Mouse (Mus musculus) retina, postnatal 7 days (tissue): ENCODE data around the gene Ube2j1.

ENCODE experiments used
- DNase-seq: peaks from one replicate; pipeline ENCODE4 v3.0.0-alpha.2; 2012; ENCODE audit warnings: low read depth, low spot score

Gene Ube2j1

DNA sequence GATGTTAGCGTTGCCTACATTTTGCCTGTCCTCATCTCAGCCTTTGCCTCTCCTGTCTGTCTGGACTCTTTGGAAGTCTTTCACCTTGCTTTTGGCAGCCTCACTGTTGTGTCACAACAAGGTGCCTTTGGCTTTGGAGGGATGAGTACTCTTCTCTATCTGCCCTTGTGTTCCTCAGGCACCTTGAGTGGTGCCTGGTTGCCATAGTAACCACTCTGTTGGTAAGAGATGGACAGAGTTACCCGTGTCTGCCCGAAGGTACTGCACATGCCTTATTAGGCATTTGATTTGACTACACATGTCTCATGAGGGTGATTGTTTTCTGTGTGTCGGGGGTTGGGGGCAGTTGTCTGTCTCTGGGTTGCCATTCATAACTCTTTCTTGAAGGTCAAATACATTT, 18.7 kb upstream of the Ube2j1 start:
- no peak for DNase-seq

DNA sequence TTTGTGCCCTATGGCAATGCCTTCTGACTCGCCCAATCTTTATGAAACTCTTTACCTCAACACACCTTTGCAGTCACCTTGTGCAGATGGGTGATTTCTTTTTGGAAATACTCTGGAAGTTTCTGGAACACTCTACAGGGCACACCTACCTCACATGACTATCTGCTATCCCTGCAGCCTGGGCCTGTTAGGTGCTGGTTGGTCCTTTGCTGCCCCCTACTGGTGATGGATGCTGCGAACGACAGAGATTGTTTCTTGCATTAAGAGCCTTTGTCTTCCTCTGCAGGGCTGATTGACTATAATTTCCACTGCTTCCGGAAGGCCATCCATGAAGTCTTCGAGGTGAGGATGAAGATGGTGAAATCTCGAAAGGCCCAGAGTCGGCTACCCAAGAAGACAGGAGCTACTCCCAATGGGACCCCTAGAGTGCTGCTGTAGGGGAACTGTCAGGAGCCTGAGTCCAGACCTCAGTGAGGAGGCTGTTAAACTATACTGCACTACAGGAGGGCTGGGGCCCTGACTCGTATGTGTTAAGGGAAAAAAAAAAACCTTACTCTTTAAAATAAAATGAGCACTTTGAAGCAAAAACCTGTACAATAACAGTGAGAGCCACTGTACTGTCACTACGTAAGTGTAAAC, 12.7 kb upstream of the Ube2j1 start:
- DNase-seq = peak; percentile 77

DNA sequence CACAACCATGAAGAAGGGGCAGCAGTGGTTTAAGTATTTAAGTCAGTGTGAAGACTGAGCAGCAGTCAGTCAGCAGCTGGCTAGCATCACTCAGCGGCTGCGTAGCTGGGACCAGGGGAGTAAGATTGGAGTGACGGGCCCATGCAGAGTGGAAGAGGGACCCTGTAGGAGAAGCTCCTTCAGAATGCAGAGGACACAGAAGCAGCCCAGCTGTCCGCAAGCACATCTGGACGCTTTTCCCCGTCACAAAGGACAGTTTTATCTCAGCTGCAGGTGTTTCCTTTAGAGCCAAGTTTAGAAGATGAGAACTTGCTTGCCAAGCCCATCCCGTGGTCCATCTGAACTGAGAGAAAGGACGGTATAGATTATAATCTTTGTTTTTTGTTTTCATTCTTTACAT, 6.8 kb upstream of the Ube2j1 start:
- DNase-seq = no peak

DNA sequence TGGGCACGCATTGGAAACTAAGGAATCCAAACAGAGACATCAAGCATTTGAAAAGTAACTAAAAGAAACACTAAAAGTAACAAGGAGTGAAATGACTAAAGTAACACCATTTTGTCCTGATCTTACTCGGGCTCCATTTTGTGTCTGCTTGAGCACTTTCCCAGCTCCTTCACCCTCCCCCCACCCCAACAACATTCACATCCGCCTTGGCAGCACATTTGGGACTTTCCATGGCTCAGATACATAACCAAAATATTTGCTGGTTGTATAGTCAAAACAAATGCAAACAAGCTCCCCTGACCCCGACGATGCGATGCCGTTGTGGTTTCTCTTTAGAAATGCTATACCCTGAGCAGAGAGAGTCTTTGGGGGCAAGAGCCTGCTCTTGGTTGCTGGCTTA, 2.1 kb upstream of the Ube2j1 start:
- no peak for DNase-seq

DNA sequence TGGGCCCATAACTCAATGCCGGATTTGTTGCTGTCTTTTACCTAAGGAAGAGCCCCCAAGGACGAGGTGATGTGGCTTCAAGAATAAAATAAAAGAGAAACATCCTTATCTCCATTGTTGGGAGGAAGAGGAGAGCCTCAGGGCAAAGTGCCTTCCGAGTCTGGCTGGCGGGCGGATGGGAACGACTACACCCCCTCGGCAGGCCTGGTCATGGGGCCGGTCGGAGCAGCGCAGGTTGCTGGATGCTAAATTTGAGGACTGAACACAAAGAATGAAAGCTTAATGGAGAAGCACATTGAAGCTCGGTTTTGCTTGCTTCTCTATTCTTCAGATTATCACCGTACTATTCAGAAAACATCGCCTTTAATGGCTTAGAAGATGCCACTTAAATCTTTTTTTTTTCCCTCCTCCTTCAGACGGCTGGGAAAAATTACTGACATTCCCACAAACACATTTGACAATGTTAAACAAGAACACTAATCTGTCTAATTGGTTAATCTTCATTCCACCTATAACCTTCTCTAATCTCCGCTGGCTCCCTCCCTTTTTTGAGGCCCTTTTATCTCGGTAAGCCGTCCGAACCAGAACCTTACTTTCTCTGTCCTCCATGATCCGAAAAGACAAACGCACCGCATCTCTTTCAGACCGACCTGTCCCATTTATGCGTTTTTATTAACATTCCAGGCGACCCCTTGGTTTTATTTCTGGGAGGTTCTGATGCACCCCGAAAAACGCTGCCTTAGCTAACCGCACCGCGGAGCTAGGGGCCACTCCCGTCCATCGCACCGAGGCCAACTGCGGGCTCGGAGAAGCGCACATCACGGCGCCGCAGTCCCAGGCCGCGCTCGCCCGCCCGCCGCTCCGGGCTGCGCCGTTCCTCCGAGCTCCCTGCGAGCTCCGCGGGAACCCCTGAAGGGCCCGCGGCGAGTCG, 687 bp upstream of the Ube2j1 start:
- DNase-seq = peak; percentile 46

DNA sequence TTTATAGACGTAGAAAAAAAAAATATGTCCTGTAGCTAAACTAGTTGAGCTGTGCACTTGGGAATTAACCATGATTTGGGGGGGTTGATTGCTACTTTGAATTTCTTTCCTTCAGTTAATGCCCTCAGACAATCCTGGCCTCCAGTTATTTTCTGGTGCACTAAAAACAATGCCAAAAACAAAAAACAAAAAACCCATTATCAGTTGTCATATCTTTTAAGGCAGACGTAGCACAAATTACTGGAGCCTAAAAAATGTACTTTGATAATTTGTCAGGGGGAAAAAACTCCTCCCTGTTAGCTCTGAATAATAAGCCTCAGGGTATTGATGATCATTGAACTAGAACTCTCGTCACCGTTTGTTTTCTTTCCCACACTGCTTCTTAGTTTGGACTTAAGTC, 829 bp downstream of the Ube2j1 start:
- no peak for DNase-seq

DNA sequence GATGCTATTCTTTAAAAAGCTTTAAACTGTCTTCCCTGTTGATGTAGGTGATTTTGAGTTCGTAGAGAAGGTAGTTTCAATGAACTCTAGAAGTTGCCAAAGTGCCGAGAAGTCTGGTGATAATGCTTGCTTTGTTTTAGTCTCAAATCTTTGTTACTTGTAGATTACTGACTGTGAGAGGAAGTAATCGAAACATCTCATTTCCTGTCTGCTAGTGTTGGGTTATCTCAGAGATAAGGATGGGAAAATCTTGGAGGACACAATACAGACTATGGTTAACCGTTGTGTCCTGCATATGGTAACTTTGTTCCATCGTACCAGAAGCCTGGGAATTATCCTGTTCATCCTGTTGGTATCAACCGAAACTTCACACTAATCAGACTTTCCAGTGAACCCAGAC, 2.3 kb downstream of the Ube2j1 start:
- DNase-seq = no peak

DNA sequence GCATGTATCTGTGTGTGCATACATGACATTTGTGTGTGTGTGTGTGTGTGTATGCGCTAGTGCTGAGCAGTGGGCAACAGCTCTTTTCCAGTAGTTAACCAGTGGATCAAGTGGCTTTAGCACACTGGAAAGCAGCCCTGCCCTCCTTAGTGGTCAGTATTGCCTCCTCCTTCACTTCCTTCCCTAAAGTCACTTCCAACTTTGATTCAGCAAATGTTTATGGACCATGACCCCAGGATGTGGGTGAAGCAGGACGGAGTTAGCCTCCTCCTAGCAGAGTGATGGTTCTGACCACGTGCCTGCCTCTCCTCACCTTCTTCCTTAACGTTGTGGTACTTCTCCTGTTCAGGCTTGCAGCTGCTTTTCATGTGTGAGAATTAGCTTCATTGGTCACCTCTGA, 8.6 kb downstream of the Ube2j1 start:
- DNase-seq = no peak

DNA sequence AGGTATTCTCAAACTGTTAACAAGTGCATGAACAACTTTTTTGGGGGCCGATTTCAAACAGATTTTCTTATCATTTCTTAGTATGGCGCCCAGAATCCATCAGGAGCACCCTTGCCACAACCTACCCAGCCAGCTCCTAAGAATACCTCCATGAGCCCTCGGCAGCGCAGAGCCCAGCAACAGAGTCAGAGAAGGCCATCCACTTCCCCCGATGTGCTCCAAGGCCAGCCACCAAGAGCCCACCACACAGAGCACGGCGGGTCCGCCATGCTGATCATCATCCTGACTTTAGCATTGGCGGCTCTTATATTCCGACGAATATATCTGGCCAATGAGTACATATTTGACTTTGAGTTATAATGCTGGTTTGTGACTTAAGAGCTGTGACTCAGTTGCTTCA, 18.4 kb downstream of the Ube2j1 start:
- no peak for DNase-seq

DNA sequence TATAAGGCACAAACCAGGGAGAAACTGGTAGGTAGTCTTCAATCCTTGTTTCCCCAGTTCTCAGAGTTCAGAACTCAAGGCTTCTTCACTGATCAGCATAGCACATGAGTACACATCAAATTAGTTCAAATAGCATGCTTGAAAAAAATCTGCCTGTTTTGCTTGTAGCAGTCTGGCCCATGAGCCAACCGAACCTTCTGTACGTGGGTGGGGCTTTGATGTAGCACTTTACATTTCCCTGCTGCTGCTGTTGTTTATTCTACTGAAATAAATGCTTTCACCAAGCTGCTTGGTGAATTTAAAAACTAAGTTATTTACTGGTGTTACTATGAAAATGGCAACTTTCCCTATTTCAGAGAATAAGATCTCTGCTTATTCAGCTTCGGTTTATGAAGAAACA, 20.8 kb downstream of the Ube2j1 start:
- no peak for DNase-seq

DNA sequence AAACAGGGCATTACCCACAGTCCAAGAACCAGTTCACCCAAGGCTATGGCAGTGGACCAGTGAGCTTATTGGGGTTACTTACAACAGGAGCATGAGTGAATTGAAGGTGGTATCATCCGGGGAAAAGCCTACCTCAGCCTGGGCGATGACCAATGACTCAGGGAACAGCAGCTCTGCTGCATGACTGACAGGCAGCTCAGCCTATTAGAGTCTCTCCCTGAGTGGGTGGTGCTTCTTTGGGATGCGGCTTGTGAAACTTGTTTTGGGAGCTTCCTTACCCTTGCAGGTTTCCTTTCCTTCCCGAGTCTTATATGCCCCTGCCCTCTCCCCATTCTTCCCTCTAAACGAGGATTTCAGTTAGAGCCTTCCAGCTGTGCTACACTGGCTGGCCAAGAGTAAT, 21.4 kb downstream of the Ube2j1 start:
- no peak for DNase-seq

DNA sequence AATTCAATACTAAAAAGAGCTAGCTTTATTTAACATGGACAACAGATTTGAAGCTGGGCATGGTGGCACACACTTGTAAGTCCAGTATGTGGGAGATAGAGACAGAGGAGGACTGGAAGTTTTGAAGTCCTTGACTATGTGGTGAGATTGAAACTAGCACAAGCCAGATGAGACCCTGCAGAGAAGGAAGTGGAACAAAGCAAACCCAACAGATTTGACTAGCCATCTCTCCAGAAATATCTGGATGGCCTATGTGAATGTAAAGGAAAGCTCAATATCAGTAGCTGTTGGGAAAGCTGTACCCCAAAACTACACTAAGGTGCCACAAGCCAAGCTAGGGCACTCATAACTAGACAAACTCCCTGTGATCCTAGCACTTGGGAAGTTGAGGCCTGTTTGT, 23.2 kb downstream of the Ube2j1 start:
- no peak for DNase-seq

DNA sequence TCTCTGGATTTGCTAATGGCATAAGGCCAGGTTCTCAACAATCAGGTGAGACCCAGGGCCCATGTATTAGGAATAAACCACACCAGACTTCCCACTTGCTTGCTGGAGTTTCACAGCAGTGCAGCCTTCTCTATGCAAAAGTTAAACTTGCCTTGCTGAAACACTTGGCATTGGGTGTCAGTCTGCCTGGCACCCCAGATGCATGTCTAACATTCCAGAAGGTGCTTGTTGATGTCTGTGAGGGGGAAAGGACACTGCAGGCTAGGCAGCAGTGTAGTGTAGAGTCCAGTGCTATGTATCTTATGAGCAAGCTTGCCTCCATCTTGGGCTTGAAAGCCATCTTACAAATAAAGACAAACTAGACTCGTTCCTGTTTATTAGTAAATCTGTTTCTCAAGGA, 25.1 kb downstream of the Ube2j1 start:
- DNase-seq = no peak

DNA sequence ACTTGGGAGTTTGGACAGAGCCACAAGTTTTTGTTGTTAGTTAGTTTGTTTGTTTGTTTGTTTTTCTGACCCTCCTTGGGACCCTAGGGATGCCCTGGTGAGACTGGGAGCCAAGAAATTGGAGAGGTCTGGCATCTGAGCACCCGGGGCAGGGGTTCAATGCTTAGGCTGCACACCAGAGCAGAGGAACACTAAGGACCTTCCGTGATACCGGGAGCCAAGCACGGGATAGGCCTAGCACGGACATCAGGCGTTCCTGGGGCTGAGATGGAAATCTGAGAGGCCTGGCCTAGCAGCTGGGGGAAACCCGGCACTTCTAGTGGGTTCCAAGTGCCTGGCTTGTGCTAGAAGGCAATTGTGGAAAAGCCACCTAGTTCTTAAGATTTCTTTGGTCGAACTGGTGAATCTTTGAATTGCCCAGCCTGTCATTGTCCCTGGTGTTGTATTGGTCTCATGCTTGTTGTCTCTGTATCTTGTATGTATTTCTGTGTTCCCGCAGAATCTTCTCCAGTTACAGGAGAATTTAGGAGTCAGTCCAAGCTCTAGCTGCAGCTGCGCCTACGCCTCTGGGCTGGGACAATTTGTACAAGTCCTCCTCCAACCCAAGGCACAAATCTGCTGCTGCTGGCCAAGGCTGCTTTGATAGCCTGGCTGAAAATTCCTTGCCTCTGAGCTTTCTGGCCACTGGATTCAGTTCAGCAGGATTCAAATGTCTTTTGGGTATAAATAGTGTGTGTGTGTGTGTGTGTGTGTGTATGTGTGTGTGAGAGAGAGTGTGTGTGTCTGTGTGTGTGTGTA, 26.9 kb downstream of the Ube2j1 start:
- DNase-seq = no peak

DNA sequence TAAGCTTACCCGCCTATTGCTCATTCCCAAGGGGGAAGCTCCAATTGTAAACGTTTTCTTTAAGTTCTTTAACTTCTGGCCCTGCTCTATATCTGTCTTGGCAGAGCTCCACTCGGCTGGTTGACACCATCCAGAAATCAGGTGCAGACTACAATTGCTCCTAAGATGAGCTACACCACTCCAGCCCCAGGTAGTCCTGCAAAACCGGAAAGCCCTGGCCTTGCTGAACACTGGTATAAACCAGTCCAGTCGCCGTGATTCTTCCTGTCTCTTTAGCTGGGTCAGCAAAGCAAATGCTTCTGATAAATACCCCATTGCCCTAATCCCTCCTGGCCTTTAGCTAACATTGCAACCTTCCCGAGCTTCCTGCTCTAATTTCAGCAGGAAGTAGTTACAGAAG, 29.9 kb downstream of the Ube2j1 start:
- no peak for DNase-seq

DNA sequence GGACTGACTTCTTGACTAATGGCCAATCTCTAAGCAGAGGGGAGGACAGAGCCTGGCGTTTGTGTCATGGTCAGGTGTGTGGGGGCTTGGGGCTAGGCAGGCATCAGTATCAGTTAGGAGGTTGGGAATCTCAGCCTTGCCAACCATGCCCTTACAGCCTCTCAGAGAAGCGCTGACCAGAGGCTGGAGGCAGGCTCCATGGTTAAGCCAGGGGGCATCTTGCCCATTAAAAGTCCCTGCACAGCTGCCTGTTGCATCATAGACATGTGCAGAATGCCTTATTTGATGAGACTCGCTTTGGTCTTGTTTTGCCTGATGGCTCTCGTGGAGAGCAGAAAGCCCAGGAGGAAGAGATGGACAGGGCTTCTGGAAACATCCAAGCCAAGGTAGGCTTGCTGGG, 31.8 kb downstream of the Ube2j1 start, which contains the start of gene Gabrr2:
TSS of gene Gabrr2 (plus strand) at position 19 of the 400 bp plus-strand sequence.
- no peak for DNase-seq

DNA sequence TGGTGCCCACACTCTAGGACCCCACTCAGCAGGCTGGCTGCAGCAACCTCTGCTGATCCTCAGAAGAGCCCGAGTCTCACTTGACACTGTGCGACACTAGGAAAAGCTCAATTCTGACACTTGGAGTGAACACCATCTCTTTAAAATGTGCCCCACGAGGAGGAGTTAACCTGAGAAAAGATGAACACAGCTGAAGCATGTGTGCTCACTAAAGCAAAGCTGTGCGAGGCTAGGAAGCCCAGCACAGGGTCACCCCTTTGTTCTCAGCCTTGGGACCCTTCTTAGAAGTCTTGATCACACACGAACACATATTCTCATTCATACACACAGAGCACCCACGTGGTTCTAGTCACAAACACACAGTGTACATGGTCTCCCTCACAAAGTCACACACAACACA, 33.8 kb downstream of the Ube2j1 start:
- no peak for DNase-seq

DNA sequence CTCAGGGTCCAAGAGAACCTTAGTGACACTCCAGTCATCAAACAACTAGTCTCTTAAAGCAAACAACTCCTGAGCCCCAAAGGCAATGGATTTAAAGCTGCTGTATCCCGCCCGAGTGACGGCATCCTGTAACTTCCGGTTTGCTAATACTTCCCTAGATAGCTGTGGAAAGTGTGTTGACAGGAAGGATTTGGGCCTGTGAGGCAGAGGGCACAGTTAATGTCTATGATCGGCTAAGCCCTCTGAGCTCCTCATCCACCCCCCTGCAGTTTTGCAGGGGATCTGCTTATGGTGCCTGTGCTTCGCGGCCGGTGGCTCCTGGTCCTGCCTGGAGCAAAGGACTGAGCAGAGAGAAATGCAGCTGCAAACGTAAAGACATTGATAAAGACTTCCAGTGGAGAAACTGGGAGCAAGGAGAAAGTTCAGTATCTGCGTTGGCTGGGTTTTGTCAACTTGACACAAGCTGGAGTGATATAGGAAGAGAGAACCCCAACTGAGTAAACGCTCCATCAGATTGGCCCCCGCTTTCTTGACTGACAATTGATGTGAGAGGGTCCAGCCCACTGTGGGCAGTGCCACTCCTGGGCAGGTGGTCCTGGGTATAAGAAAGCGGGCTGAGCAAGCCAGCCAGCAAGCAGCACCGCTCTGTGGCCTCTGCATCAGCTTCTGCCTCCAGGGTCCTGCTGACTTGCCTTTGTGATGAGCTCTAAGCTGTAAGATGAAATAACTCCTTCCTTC, 35.2 kb downstream of the Ube2j1 start:
- DNase-seq = peak; percentile 19

DNA sequence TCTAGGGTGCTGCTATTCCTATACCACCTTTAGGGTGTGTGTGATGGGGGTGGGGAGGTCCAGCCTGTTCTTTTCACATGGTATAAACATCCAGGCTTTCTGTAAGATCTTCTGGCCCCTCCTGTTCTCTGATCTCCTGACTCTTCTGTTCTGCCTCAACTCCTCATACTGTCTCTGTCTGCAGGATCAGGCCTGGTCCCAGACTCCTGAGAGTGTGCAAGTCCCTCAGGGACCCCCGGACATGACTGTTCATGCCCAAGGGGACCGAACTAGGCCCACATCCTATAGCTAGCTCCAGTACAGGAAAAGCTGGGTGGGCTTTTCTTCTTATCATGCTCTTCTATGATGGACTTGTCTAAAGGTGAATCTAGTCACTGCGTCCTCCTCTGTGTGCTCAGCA, 36.1 kb downstream of the Ube2j1 start:
- DNase-seq = no peak

DNA sequence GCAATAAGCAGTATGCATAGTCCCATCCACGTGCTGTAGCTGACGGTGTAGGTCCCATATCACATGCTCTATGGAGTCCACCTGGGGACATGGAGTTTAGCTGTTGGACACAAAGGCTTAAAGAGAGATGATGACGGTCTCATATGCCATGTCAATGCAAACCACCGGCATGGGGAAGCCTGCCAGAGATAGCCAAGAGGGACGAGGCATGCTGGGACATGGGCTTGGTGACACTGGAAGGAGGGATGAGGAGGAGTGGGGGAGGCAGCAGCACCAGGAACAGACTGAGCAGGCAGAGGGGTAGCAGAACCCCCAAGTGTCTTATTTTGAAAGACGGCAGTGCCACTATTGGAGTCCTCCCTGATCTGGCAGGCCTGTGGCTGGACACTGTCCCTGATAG, 36.6 kb downstream of the Ube2j1 start:
- no peak for DNase-seq

DNA sequence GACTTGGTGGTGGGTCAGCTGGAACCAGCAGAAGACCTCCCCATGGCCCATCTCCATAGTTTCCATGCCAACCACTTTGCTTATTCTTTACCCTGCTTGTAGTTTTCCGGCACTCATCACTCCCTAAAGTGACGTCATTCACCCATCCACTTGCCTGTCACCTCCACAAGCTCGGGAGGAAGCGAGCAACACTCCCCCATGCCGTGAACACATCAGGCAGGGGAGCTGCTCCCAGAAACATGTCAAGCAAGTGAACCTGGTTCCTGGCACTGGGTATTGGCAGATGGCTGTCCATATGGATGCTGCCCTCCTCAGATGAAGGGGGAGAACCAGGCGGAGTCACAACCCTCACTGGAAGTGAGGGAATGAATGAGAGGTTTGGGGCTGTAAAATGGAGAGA, 37.7 kb downstream of the Ube2j1 start:
- no peak for DNase-seq

DNA sequence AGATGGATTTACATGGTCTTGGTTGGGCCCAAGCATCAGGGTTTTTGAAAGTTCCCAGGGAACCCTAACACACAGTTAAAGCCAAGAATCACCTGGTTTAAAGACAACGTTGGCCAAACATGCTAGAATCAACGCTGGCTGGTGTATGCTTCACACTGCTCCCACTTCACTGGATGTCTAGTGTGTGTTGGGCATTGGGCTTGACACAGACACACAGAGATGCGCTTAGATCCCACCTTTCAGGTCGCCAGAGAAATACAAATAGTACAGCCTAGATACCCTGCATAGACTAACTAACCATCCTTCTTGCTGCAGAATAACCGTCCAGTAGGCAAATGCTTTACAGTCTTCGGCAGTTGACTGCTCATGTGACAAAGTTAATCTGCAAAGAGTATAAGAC, 39.1 kb downstream of the Ube2j1 start:
- DNase-seq = no peak
